Mouse (Mus musculus) thymus, postnatal 25 days (tissue): ENCODE results near the gene Cbr4.
A peak's percentile ranks its signal among the peaks of the same experiment; 100 is the strongest.

Experiments used
- DNase-seq: peaks from one replicate; pipeline ENCODE4 v3.0.0; 2022

Gene Cbr4

GRCm38 (mm10) chr8:61497110-61497509 lies 9.6 kb downstream of the Cbr4 start:
- DNase-seq: no peak

GRCm38 (mm10) chr8:61499035-61499434 lies 11.5 kb downstream of the Cbr4 start:
- no peak for DNase-seq

- no peak for DNase-seq
Observed at GRCm38 (mm10) chr8:61500914-61501313, 13.4 kb downstream of the Cbr4 start.

DNA sequence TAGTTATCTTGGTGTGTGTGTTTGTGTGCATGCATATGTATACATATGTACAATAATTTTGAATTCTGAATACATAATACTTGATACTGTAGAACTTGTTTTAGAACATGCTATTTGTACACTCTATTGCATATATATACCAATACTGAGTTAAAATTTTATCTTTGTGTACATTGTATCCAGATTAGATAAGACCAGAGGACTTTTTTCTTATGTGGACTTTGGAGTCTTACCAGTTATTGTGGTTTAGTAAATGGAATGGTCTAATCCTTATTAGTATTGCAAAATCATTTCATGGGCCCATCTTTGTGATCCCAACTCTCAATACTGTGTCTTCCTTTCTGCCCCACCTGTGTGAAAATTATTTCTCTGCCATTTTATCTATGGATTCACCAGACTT lies 14.7 kb downstream of the Cbr4 start:
- no peak for DNase-seq

DNA sequence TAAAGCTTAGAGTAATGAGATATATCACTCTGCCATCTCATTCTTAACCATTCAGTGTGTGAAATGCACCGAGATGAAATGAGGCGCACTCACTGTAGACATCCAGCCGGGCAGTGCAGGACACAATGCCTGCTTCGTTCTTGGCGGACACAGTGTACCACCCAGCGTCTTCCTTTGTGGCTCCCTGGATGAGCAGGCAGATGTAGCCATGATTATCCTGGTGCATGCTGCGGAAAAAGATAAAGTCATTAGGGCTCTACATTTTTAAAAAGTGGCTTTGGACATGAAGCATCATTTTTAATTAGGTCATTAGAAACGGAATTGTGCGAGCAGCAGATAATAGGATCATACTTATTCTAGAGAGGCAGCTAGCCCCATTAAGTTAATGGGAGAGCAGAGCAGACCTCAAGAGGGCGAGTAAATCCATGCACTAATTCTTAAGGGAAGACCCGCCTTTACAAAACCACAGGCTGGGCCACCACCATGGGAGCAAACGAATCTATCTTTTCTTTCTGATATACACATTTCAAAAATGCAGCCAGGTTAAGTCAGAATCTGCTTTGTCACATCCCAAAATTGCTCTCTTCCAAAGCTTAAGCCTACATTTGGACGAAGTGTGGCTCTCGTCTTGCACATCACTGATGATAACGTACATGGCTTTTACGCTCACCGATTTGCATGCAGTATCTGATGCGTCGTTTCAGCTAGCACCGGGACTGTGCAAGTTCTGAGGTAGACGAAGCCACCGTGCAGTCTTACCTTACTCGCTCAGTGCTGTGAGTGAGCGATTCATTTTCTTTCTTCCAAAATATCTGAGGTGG lies 27.8 kb downstream of the Cbr4 start:
- no peak for DNase-seq

- DNase-seq: peak; percentile 70
Observed at GRCm38 (mm10) chr8:61515931-61516744, 28.6 kb downstream of the Cbr4 start.

GRCm38 (mm10) chr8:61516745-61517501 lies 29.4 kb downstream of the Cbr4 start:
- no peak for DNase-seq

DNA sequence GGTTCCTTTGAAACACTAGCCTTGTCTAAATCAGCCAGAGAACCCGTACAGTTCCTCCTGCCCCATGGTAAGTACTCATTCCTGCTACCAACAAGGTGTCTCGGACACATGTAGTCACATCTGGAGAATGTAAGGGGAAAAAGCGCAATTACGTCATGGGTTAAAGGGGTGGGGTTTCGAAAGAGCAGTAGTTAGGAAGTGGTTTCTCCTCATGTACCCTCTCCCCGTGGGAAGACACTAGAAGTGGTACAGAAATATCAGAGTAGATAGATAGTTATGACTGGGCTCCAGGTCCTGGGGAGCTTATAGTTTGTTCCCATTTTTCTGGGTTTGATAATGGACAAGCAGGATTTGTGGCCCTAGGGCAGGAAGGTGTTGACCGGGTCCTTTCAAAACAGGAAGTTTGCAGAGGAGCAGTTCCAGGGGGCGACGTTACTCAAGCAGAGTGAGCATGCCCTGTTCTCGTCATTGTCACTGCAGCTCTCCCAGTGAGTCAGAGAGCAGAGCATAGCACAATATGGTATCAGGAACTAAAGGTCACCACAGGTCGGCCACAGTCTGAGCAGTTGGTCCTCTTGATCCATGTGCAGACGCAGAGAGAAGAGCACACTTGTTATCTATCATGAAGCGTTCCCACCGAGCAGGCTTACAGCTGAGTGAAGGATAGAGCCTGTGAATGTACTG lies 30.1 kb downstream of the Cbr4 start:
- peak; percentile 15 for DNase-seq

- peak; percentile 23 for DNase-seq
Observed at GRCm38 (mm10) chr8:61522132-61522531, 34.6 kb downstream of the Cbr4 start.

GRCm38 (mm10) chr8:61527037-61527436 lies 39.5 kb downstream of the Cbr4 start:
- DNase-seq: no peak

DNA sequence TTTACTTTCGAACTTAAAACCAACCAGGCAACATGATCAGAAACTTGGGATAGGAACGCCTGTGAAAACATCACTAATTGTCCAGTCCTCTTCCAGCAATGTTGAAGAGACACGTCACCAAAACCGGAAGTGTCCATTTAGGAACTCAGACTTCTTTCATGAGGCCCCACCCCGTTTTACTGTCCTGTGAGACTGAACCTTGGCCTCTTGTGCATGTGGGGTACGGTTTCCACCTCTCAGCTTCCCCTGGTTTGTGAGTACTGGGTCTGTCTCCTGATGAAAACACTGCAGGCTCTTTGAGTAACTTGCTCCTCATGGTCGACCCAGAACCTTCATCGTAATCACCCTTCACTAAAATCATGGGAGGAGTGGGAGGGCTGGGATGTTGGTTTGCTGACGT lies 40.7 kb downstream of the Cbr4 start:
- DNase-seq: no peak

- DNase-seq: no peak
Observed at GRCm38 (mm10) chr8:61528642-61529041, 41.1 kb downstream of the Cbr4 start.

DNA sequence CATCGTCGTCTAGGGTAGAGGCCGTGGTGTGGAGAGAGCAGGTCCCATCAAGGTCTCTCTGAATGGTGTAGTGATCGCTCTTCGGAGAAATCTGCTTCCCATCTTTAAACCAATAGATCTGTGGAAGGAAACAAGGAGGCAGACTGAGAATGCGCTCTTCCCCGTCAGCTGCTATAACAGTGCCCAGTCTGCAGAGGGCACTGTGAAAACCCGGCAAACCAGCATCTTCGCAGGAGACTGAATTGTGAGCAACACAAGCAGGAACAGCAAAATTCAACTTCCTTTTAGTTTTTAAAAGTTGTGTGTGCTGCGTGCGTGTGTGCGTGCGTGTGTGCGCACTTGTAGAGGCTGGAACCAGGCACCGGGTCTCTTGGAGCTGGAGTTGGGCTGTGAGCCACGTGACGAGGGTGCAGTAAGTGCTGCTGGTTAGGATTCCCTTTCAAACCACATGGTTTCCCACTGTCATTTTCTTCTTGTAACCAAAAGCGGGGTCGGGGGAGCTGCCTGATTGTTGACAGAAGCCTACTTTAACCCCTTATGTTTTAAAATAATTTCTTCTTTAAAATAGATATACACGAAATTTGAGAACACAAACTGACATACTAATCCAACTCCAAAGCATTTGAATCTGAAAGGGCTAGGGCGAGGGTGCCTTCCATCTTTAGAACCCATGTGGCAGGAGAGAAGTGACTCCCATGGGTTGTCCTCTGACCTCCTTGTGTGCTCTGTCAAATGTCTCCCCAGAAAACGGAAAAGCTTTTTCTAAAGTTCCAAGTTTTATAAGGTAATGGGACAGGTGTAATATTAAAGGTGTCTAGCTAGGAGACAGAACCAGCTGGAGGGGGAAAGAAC lies 44.6 kb downstream of the Cbr4 start:
- no peak for DNase-seq

GRCm38 (mm10) chr8:61532831-61533230 lies 45.3 kb downstream of the Cbr4 start:
- DNase-seq: no peak

GRCm38 (mm10) chr8:61533356-61533926 lies 45.9 kb downstream of the Cbr4 start:
- no peak for DNase-seq

- no peak for DNase-seq
Observed at GRCm38 (mm10) chr8:61535472-61535871, 47.9 kb downstream of the Cbr4 start.

DNA sequence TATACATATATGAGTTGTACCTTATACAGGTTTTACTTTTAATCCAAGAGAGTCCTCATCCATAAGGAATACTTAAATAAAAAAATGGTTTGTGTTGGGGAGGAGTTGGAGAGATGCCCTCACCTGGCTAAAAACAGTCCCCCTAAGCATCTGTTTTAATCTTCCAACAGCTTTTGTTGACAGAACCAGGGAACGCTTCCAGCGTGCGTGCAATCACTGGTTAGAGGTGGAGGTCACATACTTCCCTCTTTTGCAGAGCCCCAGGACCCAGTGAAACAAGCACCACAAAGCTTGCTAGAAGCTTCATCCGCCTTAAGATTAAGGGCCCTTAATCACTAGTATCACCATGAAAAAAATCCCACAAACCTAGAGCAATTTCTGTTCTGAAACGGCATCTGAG lies 49.9 kb downstream of the Cbr4 start:
- DNase-seq: no peak

- DNase-seq: peak; percentile 81
Observed at GRCm38 (mm10) chr8:61539828-61540500, 52.4 kb downstream of the Cbr4 start.

GRCm38 (mm10) chr8:61549585-61549984 lies 62.1 kb downstream of the Cbr4 start:
- no peak for DNase-seq

DNA sequence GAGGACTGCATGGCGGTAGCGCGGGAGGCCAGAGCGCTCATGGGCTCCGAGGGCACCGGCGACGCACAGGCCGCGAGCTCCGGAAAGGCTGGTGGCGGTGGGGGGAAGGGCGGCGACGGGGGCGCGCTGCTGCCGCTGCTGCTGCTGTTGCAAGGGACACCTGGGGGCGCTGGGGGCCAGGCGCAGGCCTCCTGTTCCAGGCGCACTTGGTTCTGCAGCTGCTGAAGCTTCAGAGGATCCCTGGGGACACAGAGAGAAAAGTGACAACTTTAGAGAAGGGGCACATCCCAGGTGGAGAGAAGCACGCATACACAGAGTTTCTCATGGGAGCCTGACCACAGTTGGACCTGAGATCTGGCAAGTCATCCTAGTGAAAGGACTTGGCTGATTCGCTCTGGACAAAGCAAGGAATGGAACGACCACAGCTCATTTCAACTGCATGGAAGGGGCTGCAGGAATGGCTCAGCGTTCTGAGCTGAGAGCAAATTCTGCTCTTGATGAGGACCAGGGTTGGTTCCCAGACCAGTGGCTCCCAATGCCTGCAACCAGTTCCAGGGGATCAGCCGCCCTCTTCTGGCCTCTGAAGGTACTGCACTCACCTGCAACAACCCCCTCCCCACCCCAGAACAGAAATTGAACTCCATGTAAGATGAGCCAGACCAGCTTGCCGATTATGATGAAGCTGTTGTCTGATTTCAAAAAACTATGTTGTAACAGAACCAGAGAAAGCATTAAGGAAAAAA lies 62.6 kb downstream of the Cbr4 start:
- peak; percentile 24 for DNase-seq
